Mouse (Mus musculus): Measurements from ENCODE around the gene Fbxo45.

Gene Fbxo45

DNA sequence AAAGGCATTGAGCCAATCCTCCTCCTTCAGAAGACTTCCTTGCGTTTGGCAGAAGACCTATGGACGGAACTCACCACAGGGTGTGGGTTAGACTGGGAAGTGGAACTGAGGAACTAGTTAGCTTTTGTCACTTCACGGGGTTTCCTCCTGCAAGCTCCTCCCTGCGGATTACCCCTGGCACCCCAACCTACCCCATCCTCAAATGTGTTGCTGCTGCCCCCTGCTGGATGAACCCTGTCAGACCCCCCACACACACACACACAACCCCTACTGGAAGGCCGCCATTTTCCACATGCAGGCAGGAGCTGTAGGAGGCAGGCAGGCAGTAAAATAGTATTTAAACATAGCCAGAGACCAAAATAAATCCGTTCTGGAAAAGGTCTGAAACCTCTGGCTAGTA, 44.3 kb downstream of the Fbxo45 start:
- DNase-seq, result peak; percentile 70 to 84

DNA sequence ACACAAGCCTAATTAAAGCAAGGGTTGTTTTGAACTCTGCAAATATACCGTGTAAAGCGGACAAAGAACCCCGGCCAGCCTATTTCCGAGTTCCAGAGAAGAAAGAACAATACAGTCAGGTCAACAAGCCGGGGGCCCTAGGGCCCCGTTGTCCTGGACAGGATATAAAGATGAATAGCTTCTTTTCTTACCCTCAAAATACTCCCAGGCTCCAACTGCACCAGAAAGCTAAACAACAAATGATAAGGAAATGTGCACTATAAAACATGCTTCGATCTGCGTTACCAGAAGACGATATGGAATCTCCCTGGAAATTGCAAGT, 46.0 kb downstream of the Fbxo45 start:
- DNase-seq, result no peak

DNA sequence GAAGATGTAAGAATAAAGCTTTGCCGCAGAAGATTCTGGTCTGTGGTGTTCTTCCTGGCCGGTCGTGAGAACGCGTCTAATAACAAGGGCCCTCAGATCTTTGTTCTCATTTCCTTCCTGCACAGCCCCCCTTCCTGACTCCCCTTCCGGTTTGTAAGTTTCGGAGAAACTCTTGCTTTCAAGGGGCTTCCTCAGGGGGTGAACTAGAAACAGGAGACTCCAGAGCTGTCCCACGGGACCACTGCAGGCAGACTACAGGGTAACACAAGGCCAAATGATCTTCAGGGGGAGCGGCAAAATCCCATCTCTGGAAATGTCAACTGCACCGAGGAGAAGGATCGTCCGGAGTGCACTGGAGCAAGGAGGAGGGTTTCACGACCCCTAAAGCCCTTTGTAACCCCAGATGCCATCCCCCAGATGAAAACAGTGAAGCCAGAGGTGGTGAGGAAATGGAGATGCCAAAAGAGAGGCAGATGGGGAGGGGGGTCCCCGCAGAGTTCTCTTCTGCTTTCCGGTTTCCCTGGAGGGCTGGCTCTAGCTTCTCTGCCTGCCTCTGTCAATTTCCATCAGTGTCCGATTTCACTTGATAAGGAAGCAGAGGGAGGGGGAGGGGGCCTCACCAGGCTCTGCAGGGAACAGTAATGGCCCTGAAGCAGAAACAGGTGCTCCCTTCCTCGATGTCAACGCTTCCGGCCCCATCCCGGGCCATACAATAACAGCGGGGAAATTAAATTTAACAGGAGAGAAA, 46.5 kb downstream of the Fbxo45 start:
- DNase-seq, result peak; percentile 67 to 80

DNA sequence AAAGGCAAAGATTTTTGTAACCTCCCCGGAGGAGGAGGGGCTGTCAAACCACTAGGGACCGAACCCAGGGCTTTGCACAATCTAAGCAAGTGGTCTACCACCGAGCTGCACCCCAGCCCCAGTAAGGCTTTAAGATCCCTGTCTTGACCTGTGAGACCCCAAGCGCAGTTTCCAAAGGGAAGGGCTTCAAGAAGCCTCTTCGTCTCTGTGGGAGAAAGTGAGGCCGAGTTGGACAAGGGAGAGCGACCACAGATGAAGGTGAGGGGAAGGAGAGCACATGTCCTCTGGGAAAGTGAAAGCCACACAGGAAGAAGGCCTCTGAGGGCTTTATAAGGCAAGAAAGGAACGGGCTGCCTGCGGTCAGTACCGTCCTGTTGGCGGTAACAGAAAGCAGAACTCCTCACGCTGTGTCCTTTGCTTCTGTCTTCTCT, 56.9 kb downstream of the Fbxo45 start:
- DNase-seq, result peak; percentile 54 to 62

DNA sequence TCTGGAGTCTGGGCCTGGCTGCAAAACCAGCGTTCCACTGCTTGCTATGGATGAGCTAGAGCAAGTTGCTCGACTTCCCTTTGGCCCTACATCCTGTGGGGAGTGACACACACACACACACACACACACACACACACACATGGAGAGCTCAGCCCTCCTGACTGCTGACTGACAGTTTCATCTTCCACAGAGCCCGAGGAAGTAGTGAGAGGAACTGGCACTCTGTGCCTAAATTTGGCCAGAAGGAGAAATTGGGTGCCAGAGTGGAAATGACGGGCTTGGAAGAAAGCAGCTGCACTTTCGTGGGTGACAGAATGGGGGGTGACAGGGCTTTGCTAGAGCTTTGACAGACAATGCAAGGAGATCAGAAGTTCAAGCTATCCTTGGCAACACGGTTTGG, 57.8 kb downstream of the Fbxo45 start:
- peak; percentile 68 to 71 for DNase-seq

DNA sequence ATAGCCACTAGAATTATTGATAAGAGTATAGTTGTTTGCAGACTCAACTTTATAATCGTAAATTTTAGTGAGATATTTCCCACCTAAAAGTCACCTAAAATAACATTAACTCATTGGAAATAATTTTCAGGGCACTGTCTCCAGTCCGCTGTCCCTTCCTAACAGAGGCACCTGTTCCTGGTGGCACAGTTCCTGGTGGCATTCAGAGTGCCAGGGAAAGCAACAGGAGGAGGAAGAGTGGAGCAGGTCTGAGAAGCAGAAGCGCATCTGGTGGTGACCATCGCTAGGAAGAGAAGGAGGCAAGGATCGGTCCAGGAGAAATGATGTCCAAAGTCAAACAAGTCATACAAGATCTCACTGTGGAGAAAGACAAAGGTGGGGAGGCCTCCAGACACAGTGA, 60.9 kb downstream of the Fbxo45 start:
- DNase-seq, result no peak
